Mouse (Mus musculus) heart, adult 2 months (tissue): Measurements from ENCODE around the gene Scaf4.

Experiments used
- CTCF ChIP-seq: fragments of 200-600 bp; IDR thresholded peaks from 2 replicates; pipeline ENCODE4 v1.8.1; 2022; ENCODE audit warnings: antibody characterized with exemption, mild to moderate bottlenecking, moderate library complexity
- EP300 ChIP-seq: fragments of 200-500 bp; IDR thresholded peaks from 2 replicates; pipeline ENCODE4 v1.6.1; 2011; ENCODE audit warnings: low read depth, low read length, control low read depth; ENCODE audit not compliant: insufficient read depth
- POLR2A ChIP-seq: fragments of 200-500 bp; IDR thresholded peaks from 2 replicates; pipeline ENCODE4 v1.6.1; 2011; ENCODE audit warnings: mild to moderate bottlenecking, low read depth, low read length, control low read depth; ENCODE audit not compliant: insufficient read depth

- TF ChIP-seq CTCF (no peak), POLR2A (no peak), EP300 (no peak)
These were observed 15.3 kb upstream of the Scaf4 start for GRCm38 (mm10) chr16:90299591-90299990.
